Mouse (Mus musculus) heart, embryonic 12.5 days (tissue): Measurements from ENCODE around the gene Megf8. TPM values are rescaled to one million over a fixed set of nuclear protein-coding genes. Genes with fewer than 3 reads are reported as not detected.

Experiments used
- polyA plus RNA-seq: library from polyadenylated mRNA; unstranded; fragments of >200 nt; fragmentation: Nextera tagmentation; extraction: Ambion mirVana; gene quantifications from 2 replicates; pipeline ENCODE4 v1.2.1, GENCODE M21; 2016

The Megf8 gene
- polyA plus RNA-seq, 1 experiment from 2014 or later: 10.3 TPM

Other genes with a start within 250 kb of the Megf8 start
- gene Grik5, start 244.8 kb upstream of the Megf8 start, polyA plus RNA-seq: 7.7 and 7.9 TPM in 2 replicates
- gene Zfp574, start 244.6 kb upstream of the Megf8 start, polyA plus RNA-seq: 24.4 and 24.5 TPM in 2 replicates
- 0.54 and 0.81 TPM in 2 replicates for gene Pou2f2, start 137.4 kb upstream of the Megf8 start, polyA plus RNA-seq
- 8.2 and 9.5 TPM in 2 replicates for gene Dedd2, start 96.5 kb upstream of the Megf8 start, polyA plus RNA-seq
- 2.3 and 2.5 TPM in 2 replicates for gene Zfp526, start 95.7 kb upstream of the Megf8 start, polyA plus RNA-seq
- 12.1 and 12.7 TPM in 2 replicates for gene Gsk3a, start 79.3 kb upstream of the Megf8 start, polyA plus RNA-seq
- gene Erf, start 66.4 kb upstream of the Megf8 start, polyA plus RNA-seq: 17.6 and 20.4 TPM in 2 replicates
- 28.8 and 30.5 TPM in 2 replicates for gene Cic, start 49.5 kb upstream of the Megf8 start, polyA plus RNA-seq
- 127 and 131 TPM in 2 replicates for gene Pafah1b3, start 19.2 kb upstream of the Megf8 start, polyA plus RNA-seq
- gene Prr19, start 15.8 kb upstream of the Megf8 start, polyA plus RNA-seq: not detected in 2 replicates
- 0.23 and 0.30 TPM in 2 replicates for gene Tmem145, start 11.1 kb upstream of the Megf8 start, polyA plus RNA-seq
- gene Cnfn, start 52.6 kb downstream of the Megf8 start, polyA plus RNA-seq: not detected in 2 replicates
- 4.1 and 5.9 TPM in 2 replicates for gene Lipe, start 81.5 kb downstream of the Megf8 start, polyA plus RNA-seq
- not detected in 2 replicates for gene Cxcl17, start 95.7 kb downstream of the Megf8 start, polyA plus RNA-seq
- 2.1 and 2.4 TPM in 2 replicates for gene Ceacam1, start 160.4 kb downstream of the Megf8 start, polyA plus RNA-seq
- gene Ceacam2, start 222.7 kb downstream of the Megf8 start, polyA plus RNA-seq: 0.10 TPM in 1 of 2 replicates, not detected in the other